Mouse (Mus musculus): ENCODE data around the gene Ccdc124. TPM values are rescaled to one million over a fixed set of nuclear protein-coding genes. Genes with fewer than 3 reads are reported as not detected.
A peak's percentile ranks its signal among the peaks of the same experiment; 100 is the strongest.

The Ccdc124 gene
- total and polyA plus RNA-seq, 2 experiments = 22.1 to 34.4 TPM

DNA sequence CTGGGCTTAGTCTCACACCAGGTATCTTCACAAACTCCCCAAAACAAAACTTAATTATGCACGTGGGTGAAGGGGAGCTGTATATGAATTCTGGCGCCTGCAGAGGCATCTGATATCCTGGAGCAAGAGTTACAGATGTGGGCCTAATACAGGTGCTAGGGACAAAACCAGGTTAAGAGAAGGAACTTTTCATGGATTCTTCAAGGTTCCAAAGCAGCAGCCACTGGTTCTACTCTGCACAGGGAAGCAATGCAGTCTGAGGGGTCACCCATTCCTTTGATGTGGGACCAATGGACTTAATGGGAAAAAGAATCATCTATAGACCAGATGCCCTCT lies 20.6 kb upstream of the Ccdc124 start:
- Histone ChIP-seq H3K9ac (ENCODE audit: low read depth, low read length) (no peak overlapping the region), H3K4me3 (ENCODE audit: insufficient read depth, low read depth, low read length) (no peak overlapping the region), H3K27ac (replicated peaks; ENCODE audit: insufficient read depth, low read depth, low read length) (no peak overlapping the region), H3K4me1 (ENCODE audit: control insufficient read depth, insufficient read depth, low read length) (peaks cover 5% of the 10 kb centered on the region), H3K27me3 (ENCODE audit: control insufficient read depth, insufficient read depth, low read length) (peaks cover 6% of the 10 kb centered on the region; the same call in 1 of the 2 replicates), H3K79me2 (ENCODE audit: control insufficient read depth, insufficient read depth, low read length) (peaks cover 10% of the 10 kb centered on the region; the same call in 1 of the 2 replicates), H3K36me3 (ENCODE audit: control insufficient read depth, insufficient read depth, low read length) (peaks cover 13% of the 10 kb centered on the region)
- no peak for TF ChIP-seq POLR2A (IDR thresholded peaks at IDR 0.05; ENCODE audit: extremely low read depth, insufficient read depth, low read length)
- no peak for TF ChIP-seq CTCF (IDR thresholded peaks at IDR 0.05; ENCODE audit: low read depth, low read length)
- DNase-seq (ENCODE audit: extremely low read depth, low read depth, low spot score) = no peak
- WGBS = 84% methylated on average over 2 of the region's 2 CpGs

GRCm38 (mm10) chr8:70893656-70894384 lies 20.1 kb upstream of the Ccdc124 start:
- no peak overlapping the region for H3K9ac ChIP-seq (ENCODE audit: low read depth, low read length)
- TF ChIP-seq POLR2A (IDR thresholded peaks at IDR 0.05; ENCODE audit: extremely low read depth, insufficient read depth, low read length) (no peak), CTCF (IDR thresholded peaks at IDR 0.05; ENCODE audit: low read depth, low read length) (peak; percentile 82)
- H3K4me1 ChIP-seq (ENCODE audit: control insufficient read depth, insufficient read depth, low read length) = peaks cover 5% of the 10 kb centered on the region
- peaks cover 10% of the 10 kb centered on the region; the same call in 1 of the 2 replicates for H3K79me2 ChIP-seq (ENCODE audit: control insufficient read depth, insufficient read depth, low read length)
- peaks cover 13% of the 10 kb centered on the region for H3K36me3 ChIP-seq (ENCODE audit: control insufficient read depth, insufficient read depth, low read length)
- H3K4me3 ChIP-seq (ENCODE audit: insufficient read depth, low read depth, low read length) = no peak overlapping the region
- no peak overlapping the region for H3K27ac ChIP-seq (replicated peaks; ENCODE audit: insufficient read depth, low read depth, low read length)
- peaks cover 6% of the 10 kb centered on the region; the same call in 1 of the 2 replicates for H3K27me3 ChIP-seq (ENCODE audit: control insufficient read depth, insufficient read depth, low read length)
- peak; percentile 42 for DNase-seq (ENCODE audit: extremely low read depth, low read depth, low spot score)
- WGBS = 55% methylated on average over 12 of the region's 12 CpGs

DNA sequence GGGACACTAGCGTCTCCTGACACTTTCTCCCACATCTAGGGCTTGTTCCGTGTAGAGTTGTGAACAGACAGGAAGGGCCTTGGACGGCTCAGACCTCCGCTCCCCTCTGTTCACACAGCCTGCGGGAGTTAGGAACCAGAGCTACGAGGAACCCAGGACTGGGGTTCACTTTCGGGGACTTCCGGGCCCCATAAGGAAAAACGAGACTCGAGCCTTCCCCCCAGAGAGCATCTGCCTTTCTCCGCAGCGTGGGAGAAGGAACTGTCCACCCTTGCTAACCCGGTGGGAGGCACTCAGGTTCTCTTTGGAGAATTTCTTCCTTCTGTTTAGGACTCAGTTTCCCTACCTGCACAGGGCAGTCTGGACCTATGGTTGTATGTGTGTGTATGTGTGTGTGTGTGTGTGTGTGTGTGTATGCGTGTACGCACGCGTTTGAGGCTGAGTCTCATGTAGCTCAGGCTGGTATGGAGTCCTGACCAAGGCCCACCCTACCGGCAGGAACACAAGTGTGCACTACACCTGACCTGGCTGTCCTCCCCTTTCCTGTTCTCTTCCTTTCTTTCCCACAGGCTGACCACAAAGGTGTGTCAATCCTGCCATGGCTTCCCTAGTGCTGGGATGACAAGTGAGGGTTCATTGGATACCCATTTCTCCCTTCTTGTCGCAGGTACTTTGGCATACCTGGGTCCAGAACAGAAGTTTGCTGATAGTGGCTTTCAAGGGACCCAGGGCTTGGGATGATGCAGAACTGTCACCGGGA lies 19.3 kb upstream of the Ccdc124 start:
- peaks cover 6% of the 10 kb centered on the region; the same call in 1 of the 2 replicates for H3K27me3 ChIP-seq (ENCODE audit: control insufficient read depth, insufficient read depth, low read length)
- H3K27ac ChIP-seq (replicated peaks; ENCODE audit: insufficient read depth, low read depth, low read length) = no peak overlapping the region
- DNase-seq (ENCODE audit: extremely low read depth, low read depth, low spot score) = no peak
- H3K9ac ChIP-seq (ENCODE audit: low read depth, low read length) = no peak overlapping the region
- no peak overlapping the region for H3K4me3 ChIP-seq (ENCODE audit: insufficient read depth, low read depth, low read length)
- TF ChIP-seq POLR2A (IDR thresholded peaks at IDR 0.05; ENCODE audit: extremely low read depth, insufficient read depth, low read length) (no peak), CTCF (IDR thresholded peaks at IDR 0.05; ENCODE audit: low read depth, low read length) (no peak)
- H3K36me3 ChIP-seq (ENCODE audit: control insufficient read depth, insufficient read depth, low read length) = peaks cover 13% of the 10 kb centered on the region
- peaks cover 10% of the 10 kb centered on the region; the same call in 1 of the 2 replicates for H3K79me2 ChIP-seq (ENCODE audit: control insufficient read depth, insufficient read depth, low read length)
- H3K4me1 ChIP-seq (ENCODE audit: control insufficient read depth, insufficient read depth, low read length) = peaks cover 4% of the 10 kb centered on the region
- 39% methylated on average over 20 of the region's 20 CpGs for WGBS

- Histone ChIP-seq H3K27me3 (ENCODE audit: control insufficient read depth, insufficient read depth, low read length) (peaks cover 6% of the 10 kb centered on the region; the same call in 1 of the 2 replicates), H3K4me1 (ENCODE audit: control insufficient read depth, insufficient read depth, low read length) (peaks cover 4% of the 10 kb centered on the region), H3K9ac (ENCODE audit: low read depth, low read length) (no peak within 1 kb of the TSS), H3K79me2 (ENCODE audit: control insufficient read depth, insufficient read depth, low read length) (peaks cover 10% of the 10 kb centered on the region; the same call in 1 of the 2 replicates), H3K36me3 (ENCODE audit: control insufficient read depth, insufficient read depth, low read length) (peaks cover 13% of the 10 kb centered on the region), H3K27ac (replicated peaks; ENCODE audit: insufficient read depth, low read depth, low read length) (no peak within 1 kb of the TSS), H3K4me3 (ENCODE audit: insufficient read depth, low read depth, low read length) (no peak within 1 kb of the TSS)
- TF ChIP-seq POLR2A (IDR thresholded peaks at IDR 0.05; ENCODE audit: extremely low read depth, insufficient read depth, low read length) (no peak), CTCF (IDR thresholded peaks at IDR 0.05; ENCODE audit: low read depth, low read length) (no peak)
- WGBS = 8% methylated on average over 80 of the region's 80 CpGs
- no peak for DNase-seq (ENCODE audit: extremely low read depth, low read depth, low spot score)
These were observed 18.5 kb upstream of the Ccdc124 start, which contains the start of gene Slc5a5 for GRCm38 (mm10) chr8:70892022-70892895. Gene Slc5a5 (minus strand): TSS chr8:70892757.

- DNase-seq (ENCODE audit: extremely low read depth, low read depth, low spot score) = no peak
- H3K4me1 ChIP-seq (ENCODE audit: control insufficient read depth, insufficient read depth, low read length) = peaks cover 2% of the 10 kb centered on the region
- peaks cover 3% of the 10 kb centered on the region; the same call in 1 of the 2 replicates for H3K79me2 ChIP-seq (ENCODE audit: control insufficient read depth, insufficient read depth, low read length)
- H3K4me3 ChIP-seq (ENCODE audit: insufficient read depth, low read depth, low read length) = no peak overlapping the region
- H3K9ac ChIP-seq (ENCODE audit: low read depth, low read length) = no peak overlapping the region
- TF ChIP-seq POLR2A (IDR thresholded peaks at IDR 0.05; ENCODE audit: extremely low read depth, insufficient read depth, low read length) (no peak), CTCF (IDR thresholded peaks at IDR 0.05; ENCODE audit: low read depth, low read length) (no peak)
- peaks cover 6% of the 10 kb centered on the region; the same call in 1 of the 2 replicates for H3K27me3 ChIP-seq (ENCODE audit: control insufficient read depth, insufficient read depth, low read length)
- H3K27ac ChIP-seq (replicated peaks; ENCODE audit: insufficient read depth, low read depth, low read length) = no peak overlapping the region
- WGBS = 15% methylated on average over 21 of the region's 21 CpGs
- peaks cover 13% of the 10 kb centered on the region for H3K36me3 ChIP-seq (ENCODE audit: control insufficient read depth, insufficient read depth, low read length)
These were observed 17.6 kb upstream of the Ccdc124 start for GRCm38 (mm10) chr8:70891356-70891755.

Data from liver, adult 2 months (tissue).